Mouse (Mus musculus) hindbrain, embryonic 11.5 days (tissue): ENCODE measurements at regions not wholly inside any gene's neighbourhood (a gene's known extent, or its start where the extent isn't known, plus 50 kb on each side); places are given as distances from the start of the nearest gene placed in this dataset.
A peak's percentile ranks its signal among the peaks of the same experiment; 100 is the strongest.

ENCODE experiments used
- ATAC-seq: fragments of 200-750 bp; cut with Nextera tagmentation; 2 replicates; pipeline ENCODE4 v1.8.0; 2017; ENCODE audit warnings: mild to moderate bottlenecking, moderate TSS enrichment, moderate library complexity; ENCODE audit not compliant: low FRiP score
- DNase-seq: peaks from one replicate; pipeline ENCODE4 v3.0.0-alpha.2; 2015; ENCODE audit warnings: low spot score
- H3K27ac ChIP-seq: fragments of 300-500 bp; sonication (generic); 2 replicates; pipeline ENCODE4 v1.5.1; 2014; ENCODE audit warnings: mild to moderate bottlenecking, low read depth, low read length
- H3K27me3 ChIP-seq: fragments of 300-500 bp; sonication (generic); 2 replicates; pipeline ENCODE4 v1.6.1; 2014; ENCODE audit warnings: mild to moderate bottlenecking, low read length, moderate library complexity, mixed read lengths; ENCODE audit not compliant: control insufficient read depth, insufficient read depth
- H3K36me3 ChIP-seq: fragments of 300-500 bp; sonication (generic); 2 replicates; pipeline ENCODE4 v1.6.1; 2014; ENCODE audit warnings: mild to moderate bottlenecking, low read length, moderate library complexity, mixed read lengths; ENCODE audit not compliant: control insufficient read depth, insufficient read depth
- H3K4me1 ChIP-seq: fragments of 300-500 bp; sonication (generic); replicated peaks from 2 replicates; pipeline ENCODE4 v1.6.1; 2014; ENCODE audit warnings: low read length, mixed read lengths; ENCODE audit not compliant: control insufficient read depth, insufficient read depth
- H3K4me2 ChIP-seq: fragments of 300-500 bp; sonication (generic); replicated peaks from 2 replicates; pipeline ENCODE4 v1.6.1; 2014; ENCODE audit warnings: mild to moderate bottlenecking, low read depth, low read length
- H3K4me3 ChIP-seq: fragments of 300-500 bp; sonication (generic); 2 replicates; pipeline ENCODE4 v1.5.1; 2014; ENCODE audit warnings: low read depth, low read length
- H3K9ac ChIP-seq: fragments of 300-500 bp; sonication (generic); 2 replicates; pipeline ENCODE4 v1.6.1; 2014; ENCODE audit warnings: low read depth, low read length
- H3K9me3 ChIP-seq: fragments of 300-500 bp; sonication (generic); 2 replicates; pipeline ENCODE4 v1.6.1; 2016; ENCODE audit warnings: low read length; ENCODE audit not compliant: control insufficient read depth
- WGBS: fragments of 180-500 bp; shearing (Covaris S2); extraction: QIAGEN DNeasy Blood & Tissue Kit; methylation state at CpG from one replicate; pipeline ENCODE4 v1.1.7; 2014; 5-methylcytosine and 5-hydroxymethylcytosine counted together

GRCm38 (mm10) chr8:126165486-126166095 lies 132.8 kb upstream of the Slc35f3 start:
- 90% methylated on average over 8 of the region's 8 CpGs for WGBS

GRCm38 (mm10) chr8:126166394-126166793 lies 132.0 kb upstream of the Slc35f3 start:
- WGBS, result 81% methylated on average over 7 of the region's 7 CpGs
- Histone ChIP-seq H3K4me2 (no peak overlapping the region), H3K4me1 (0 out of 2 replicates have a peak, but pooled peaks cover 3% of the 10 kb centered on the region), H3K27ac (no peak overlapping the region; the same call in 1 of the 2 replicates), H3K9me3 (no peaks in the 10 kb centered on the region), H3K36me3 (no peaks in the 10 kb centered on the region), H3K4me3 (no peak overlapping the region), H3K9ac (no peak overlapping the region), H3K27me3 (no peaks in the 10 kb centered on the region)
- DNase-seq, result no peak
- no peak for ATAC-seq

More at GRCm38 (mm10) chr8:126165486-126166095, 132.8 kb upstream of the Slc35f3 start:
- Histone ChIP-seq H3K27ac (no peak overlapping the region), H3K27me3 (no peaks in the 10 kb centered on the region), H3K9ac (no peak overlapping the region), H3K4me3 (no peak overlapping the region), H3K4me1 (0 out of 2 replicates have a peak, but pooled peaks cover 3% of the 10 kb centered on the region), H3K9me3 (no peaks in the 10 kb centered on the region), H3K36me3 (no peaks in the 10 kb centered on the region), H3K4me2 (no peak overlapping the region)
- DNase-seq, result no peak
- ATAC-seq, result no peak

- ATAC-seq, result no peak
- Histone ChIP-seq H3K9ac (no peak overlapping the region), H3K4me3 (no peak overlapping the region), H3K27me3 (no peaks in the 10 kb centered on the region), H3K27ac (no peak overlapping the region), H3K9me3 (no peaks in the 10 kb centered on the region), H3K36me3 (no peaks in the 10 kb centered on the region), H3K4me1 (no peaks in the 10 kb centered on the region), H3K4me2 (no peak overlapping the region)
- 72% methylated on average over 7 of the region's 7 CpGs for WGBS
- no peak for DNase-seq
These were observed 123.9 kb upstream of the Slc35f3 start for GRCm38 (mm10) chr8:126174451-126174850.

GRCm38 (mm10) chr8:126176305-126176704 lies 122.1 kb upstream of the Slc35f3 start:
- H3K27me3 ChIP-seq, result no peaks in the 10 kb centered on the region
- no peak overlapping the region for H3K4me3 ChIP-seq
- no peaks in the 10 kb centered on the region for H3K4me1 ChIP-seq
- ATAC-seq, result no peak
- no peaks in the 10 kb centered on the region for H3K9me3 ChIP-seq
- DNase-seq, result no peak
- no peak overlapping the region for H3K27ac ChIP-seq
- H3K4me2 ChIP-seq, result no peak overlapping the region
- H3K36me3 ChIP-seq, result no peaks in the 10 kb centered on the region
- WGBS, result 95% methylated on average over 7 of the region's 7 CpGs
- no peak overlapping the region for H3K9ac ChIP-seq

GRCm38 (mm10) chr8:126177855-126178254 lies 120.5 kb upstream of the Slc35f3 start:
- WGBS, result 67% methylated on average over 10 of the region's 10 CpGs

GRCm38 (mm10) chr8:126188741-126189285 lies 109.5 kb upstream of the Slc35f3 start:
- 52% methylated on average over 5 of the region's 5 CpGs for WGBS
- Histone ChIP-seq H3K36me3 (no peaks in the 10 kb centered on the region), H3K4me1 (no peaks in the 10 kb centered on the region), H3K9ac (no peak overlapping the region), H3K27ac (no peak overlapping the region), H3K4me3 (no peak overlapping the region), H3K27me3 (no peaks in the 10 kb centered on the region), H3K4me2 (no peak overlapping the region), H3K9me3 (no peaks in the 10 kb centered on the region)
- DNase-seq, result peak; percentile 7
- ATAC-seq, result no peak

More at GRCm38 (mm10) chr8:126177855-126178254, 120.5 kb upstream of the Slc35f3 start:
- no peak overlapping the region for H3K27ac ChIP-seq
- H3K27me3 ChIP-seq, result no peaks in the 10 kb centered on the region
- no peaks in the 10 kb centered on the region for H3K9me3 ChIP-seq
- H3K9ac ChIP-seq, result no peak overlapping the region
- no peaks in the 10 kb centered on the region for H3K36me3 ChIP-seq
- no peaks in the 10 kb centered on the region for H3K4me1 ChIP-seq
- no peak for ATAC-seq
- no peak for DNase-seq
- H3K4me3 ChIP-seq, result no peak overlapping the region
- H3K4me2 ChIP-seq, result no peak overlapping the region

GRCm38 (mm10) chr8:126195616-126196015 lies 102.7 kb upstream of the Slc35f3 start:
- DNase-seq (no peak), ATAC-seq (no peak)
- Histone ChIP-seq H3K36me3 (no peaks in the 10 kb centered on the region), H3K4me3 (no peak overlapping the region), H3K9ac (no peak overlapping the region), H3K4me1 (no peaks in the 10 kb centered on the region), H3K27ac (no peak overlapping the region), H3K27me3 (no peaks in the 10 kb centered on the region), H3K9me3 (no peaks in the 10 kb centered on the region), H3K4me2 (no peak overlapping the region)
- 82% methylated on average over 2 of the region's 2 CpGs for WGBS

GRCm38 (mm10) chr8:126210561-126210960 lies 87.8 kb upstream of the Slc35f3 start:
- no peaks in the 10 kb centered on the region for H3K27me3 ChIP-seq
- ATAC-seq, result no peak
- no peaks in the 10 kb centered on the region for H3K36me3 ChIP-seq
- H3K4me3 ChIP-seq, result no peak overlapping the region
- H3K27ac ChIP-seq, result no peak overlapping the region
- 84% methylated on average over 8 of the region's 8 CpGs for WGBS
- no peak overlapping the region for H3K9ac ChIP-seq
- no peaks in the 10 kb centered on the region for H3K9me3 ChIP-seq
- no peak overlapping the region for H3K4me2 ChIP-seq
- DNase-seq, result no peak
- H3K4me1 ChIP-seq, result no peaks in the 10 kb centered on the region

GRCm38 (mm10) chr8:126212802-126213201 lies 85.6 kb upstream of the Slc35f3 start:
- WGBS, result 92% methylated on average over 5 of the region's 5 CpGs

More at GRCm38 (mm10) chr8:126212802-126213201, 85.6 kb upstream of the Slc35f3 start:
- Histone ChIP-seq H3K4me1 (no peaks in the 10 kb centered on the region), H3K36me3 (no peaks in the 10 kb centered on the region), H3K9ac (no peak overlapping the region), H3K27me3 (no peaks in the 10 kb centered on the region), H3K4me2 (no peak overlapping the region), H3K4me3 (no peak overlapping the region), H3K9me3 (no peaks in the 10 kb centered on the region), H3K27ac (no peak overlapping the region)
- DNase-seq, result no peak
- no peak for ATAC-seq
